Mouse (Mus musculus) adrenal gland, postnatal 36 days (tissue): ENCODE data around the gene Dennd2c. TPM values are rescaled to one million over a fixed set of nuclear protein-coding genes. Genes with fewer than 3 reads are reported as not detected.
A peak's percentile ranks its signal among the peaks of the same experiment; 100 is the strongest.

Source experiments
- DNase-seq, 2 experiments: peaks; one replicate each; pipeline ENCODE4 v3.0.0; 2021; ENCODE audit warnings: mixed read lengths in 1 of 2
- total RNA-seq, 2 experiments: library from RNA; stranded (reverse); gene quantifications; 2 replicates each; pipeline ENCODE4 v1.2.3; 2021

Dennd2c gene
- total RNA-seq, 2 experiments from 2014 or later, result 1.5 to 1.7 TPM

- DNase-seq, result no peak
Measured at GRCm38 (mm10) chr3:103112216-103112615, 9.8 kb downstream of the Dennd2c start.

- DNase-seq, result no peak
Measured at GRCm38 (mm10) chr3:103123636-103124035, 21.2 kb downstream of the Dennd2c start.

GRCm38 (mm10) chr3:103126138-103126537 is 23.7 kb downstream of the Dennd2c start:
- DNase-seq, result no peak

- no peak for DNase-seq
Measured at GRCm38 (mm10) chr3:103127177-103127576, 24.8 kb downstream of the Dennd2c start.

GRCm38 (mm10) chr3:103127721-103128120 is 25.3 kb downstream of the Dennd2c start:
- no peak for DNase-seq

GRCm38 (mm10) chr3:103128251-103128650 is 25.8 kb downstream of the Dennd2c start:
- DNase-seq, result no peak

- DNase-seq, result no peak
Measured at GRCm38 (mm10) chr3:103129367-103130159, 27.2 kb downstream of the Dennd2c start.

- peak; percentile 30 to 35 for DNase-seq
Measured at GRCm38 (mm10) chr3:103130236-103130751, 27.9 kb downstream of the Dennd2c start.

- no peak for DNase-seq
Measured at GRCm38 (mm10) chr3:103133098-103133497, 30.7 kb downstream of the Dennd2c start.

GRCm38 (mm10) chr3:103136414-103137077 is 34.1 kb downstream of the Dennd2c start:
- no peak for DNase-seq

- no peak for DNase-seq
Measured at GRCm38 (mm10) chr3:103139047-103139446, 36.6 kb downstream of the Dennd2c start.

- peak; percentile 19 to 31 for DNase-seq
Measured at GRCm38 (mm10) chr3:103140095-103140838, 37.9 kb downstream of the Dennd2c start.

GRCm38 (mm10) chr3:103141287-103141686 is 38.9 kb downstream of the Dennd2c start:
- peak; percentile 35 to 48 for DNase-seq

- DNase-seq, result no peak
Measured at GRCm38 (mm10) chr3:103142366-103142765, 40.0 kb downstream of the Dennd2c start.

GRCm38 (mm10) chr3:103145336-103145735 is 42.9 kb downstream of the Dennd2c start:
- no peak for DNase-seq

- DNase-seq, result no peak
Measured at GRCm38 (mm10) chr3:103145791-103146190, 43.4 kb downstream of the Dennd2c start.

- no peak for DNase-seq
Measured at GRCm38 (mm10) chr3:103146330-103147166, 44.1 kb downstream of the Dennd2c start.

- no peak for DNase-seq
Measured at GRCm38 (mm10) chr3:103147775-103148174, 45.4 kb downstream of the Dennd2c start.

- no peak for DNase-seq
Measured at GRCm38 (mm10) chr3:103148941-103149340, 46.5 kb downstream of the Dennd2c start.

GRCm38 (mm10) chr3:103153761-103154160 is 51.4 kb downstream of the Dennd2c start:
- DNase-seq, result no peak

GRCm38 (mm10) chr3:103159232-103159900 is 57.0 kb downstream of the Dennd2c start:
- DNase-seq, result no peak
